Mouse (Mus musculus): Measurements from ENCODE around the gene Strn4. TPM values are rescaled to one million over a fixed set of nuclear protein-coding genes. Genes with fewer than 3 reads are reported as not detected.

Gene Strn4
- 100 to 1,000 TPM; 279 to 300 TPM for total RNA-seq (2021)
- long read RNA-seq, experiment 1, transcript Strn4-202 (18 exons, 3,082 nt): minor isoform, 39 of 434 reads
- long read RNA-seq, experiment 1, transcript Strn4-201 (18 exons, 3,535 nt): major isoform, 317 of 434 reads
- long read RNA-seq, experiment 1, partial matches to known transcripts: 41 of 434 reads
- long read RNA-seq, experiment 1, other reads (novel, unspliced or antisense): 37 of 434 reads
- long read RNA-seq, experiment 2, transcript Strn4-201 (18 exons, 3,535 nt): major isoform, 280 of 411 reads
- long read RNA-seq, experiment 2, transcript Strn4-202 (18 exons, 3,082 nt): minor isoform, 59 of 411 reads
- long read RNA-seq, experiment 2, partial matches to known transcripts: 48 of 411 reads
- long read RNA-seq, experiment 2, other reads (novel, unspliced or antisense): 24 of 411 reads

GRCm38 (mm10) chr7:16815351-16815941 is at the start of gene Strn4:
Strn4 (plus strand) TSS chr7:16815889.
- peak in 1 of 2 experiments; percentile 51 for DNase-seq (ENCODE audit: low spot score in 2 of 2)

GRCm38 (mm10) chr7:16766443-16766842 is 49.2 kb upstream of the Strn4 start:
- DNase-seq (ENCODE audit: low spot score in 2 of 2): no peak

GRCm38 (mm10) chr7:16775888-16776287 is 39.8 kb upstream of the Strn4 start:
- no peak for DNase-seq (ENCODE audit: low spot score in 2 of 2)

DNA sequence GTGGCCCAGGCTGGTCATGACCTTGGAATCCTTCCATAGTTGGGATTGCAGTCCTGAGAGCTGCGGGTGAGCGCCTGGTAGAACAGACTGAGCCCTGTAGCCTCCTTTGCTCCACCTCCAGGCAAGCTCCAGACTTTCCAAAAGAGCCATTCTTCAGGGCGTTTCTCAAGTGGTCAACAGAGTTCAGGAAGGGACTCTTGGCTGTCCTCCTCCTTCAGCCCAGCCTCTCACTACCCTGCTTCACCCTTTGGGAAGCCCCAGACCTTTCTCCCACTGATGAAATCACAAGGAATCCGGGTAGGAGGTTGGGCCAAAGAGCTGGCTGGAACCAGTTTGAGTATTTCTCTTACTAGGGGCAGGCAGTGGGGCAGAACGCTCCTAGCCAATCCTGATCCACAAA is 35.6 kb upstream of the Strn4 start:
- no peak for DNase-seq (ENCODE audit: low spot score in 2 of 2)

- peak; percentile 53 to 76 for DNase-seq (ENCODE audit: low spot score in 2 of 2)
Measured at GRCm38 (mm10) chr7:16780825-16781554, 34.7 kb upstream of the Strn4 start, which contains the start of gene Slc1a5. Slc1a5 (plus strand) TSS chr7:16781340.

DNA sequence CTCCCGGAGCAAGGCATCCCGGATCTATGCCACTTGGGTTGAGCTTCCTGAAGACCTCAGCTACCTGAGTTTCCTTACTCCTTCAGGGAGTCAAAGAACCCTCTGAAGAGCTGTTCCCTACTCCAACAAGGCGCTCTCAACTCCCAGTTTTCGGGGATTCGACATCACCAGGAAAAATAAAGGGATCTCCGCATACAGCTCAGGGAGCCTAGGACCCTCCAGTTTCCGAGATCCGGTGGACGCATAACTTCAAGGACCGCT is 34.2 kb upstream of the Strn4 start:
- DNase-seq (ENCODE audit: low spot score in 2 of 2): no peak

GRCm38 (mm10) chr7:16781816-16782554 is 33.7 kb upstream of the Strn4 start:
- no peak for DNase-seq (ENCODE audit: low spot score in 2 of 2)

GRCm38 (mm10) chr7:16782555-16783125 is 33.0 kb upstream of the Strn4 start:
- no peak for DNase-seq (ENCODE audit: low spot score in 2 of 2)

DNA sequence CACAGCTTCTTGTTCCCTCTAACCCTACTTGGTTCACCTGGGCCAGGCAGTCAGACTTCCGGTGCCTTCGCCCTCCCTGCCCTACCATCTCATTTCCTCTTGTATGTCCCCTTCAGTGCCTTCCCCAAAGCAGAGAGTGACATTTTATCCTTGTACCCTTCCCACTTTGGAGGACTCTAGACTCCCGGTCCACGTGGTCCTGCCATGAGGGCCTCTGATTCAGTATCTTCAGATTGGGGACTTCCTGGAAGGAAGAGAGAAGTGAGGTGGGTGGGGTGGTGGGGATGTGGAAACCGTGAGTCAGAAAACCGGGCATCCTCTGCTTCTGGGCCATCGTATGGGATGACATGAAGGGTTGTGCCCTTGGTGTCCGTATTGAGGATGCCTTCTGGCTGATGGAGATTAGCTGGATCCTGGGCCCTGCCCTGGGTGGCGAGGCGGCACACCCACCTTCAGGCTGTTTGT is 32.4 kb upstream of the Strn4 start:
- DNase-seq (ENCODE audit: low spot score in 2 of 2): no peak

- DNase-seq (ENCODE audit: low spot score in 2 of 2): no peak
Measured at GRCm38 (mm10) chr7:16783758-16784415, 31.8 kb upstream of the Strn4 start.

DNA sequence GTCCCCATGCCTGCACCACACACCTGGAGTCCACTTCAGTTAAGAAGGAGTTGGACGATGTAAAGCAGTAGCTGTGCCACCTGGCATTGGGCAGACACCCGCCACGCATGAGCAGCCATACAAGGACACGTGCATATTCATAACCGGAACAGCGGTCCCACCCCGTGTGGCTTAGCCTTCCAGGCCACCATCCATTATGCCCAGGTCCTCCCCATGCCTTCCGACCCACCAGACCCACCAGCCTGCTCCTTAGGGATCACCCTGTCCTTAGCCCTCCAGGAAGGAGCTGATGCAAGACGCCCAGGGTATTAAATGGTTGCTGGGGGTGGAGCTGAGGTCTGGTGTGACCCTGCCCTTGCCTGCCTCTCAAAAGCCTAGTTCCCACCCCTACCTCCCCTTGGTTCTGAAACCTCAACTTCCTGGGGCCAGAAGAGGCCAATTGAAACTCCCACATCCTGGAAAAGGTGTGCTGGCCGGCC is 31.2 kb upstream of the Strn4 start:
- no peak for DNase-seq (ENCODE audit: low spot score in 2 of 2)

- DNase-seq (ENCODE audit: low spot score in 2 of 2): no peak
Measured at GRCm38 (mm10) chr7:16785541-16786083, 30.1 kb upstream of the Strn4 start.

DNA sequence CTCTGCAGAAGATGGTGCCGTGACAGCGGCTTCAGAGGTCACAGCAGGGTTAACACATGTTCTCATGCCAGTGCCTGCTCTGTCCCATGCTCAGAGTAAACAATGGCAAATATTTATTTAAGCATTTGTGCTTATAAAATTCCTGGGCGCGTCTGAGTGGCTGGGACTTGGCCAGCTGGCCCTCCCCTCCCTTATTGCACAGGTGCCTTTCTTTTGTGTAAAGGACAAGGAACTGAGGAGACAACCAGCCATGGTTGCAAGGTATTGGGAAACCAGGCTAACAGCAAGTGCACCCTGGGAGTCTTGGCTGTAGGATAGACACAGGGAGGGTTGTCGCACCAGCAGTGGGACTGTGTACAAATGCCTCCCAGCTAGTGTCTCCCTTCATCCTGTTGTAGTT is 23.4 kb upstream of the Strn4 start:
- no peak for DNase-seq (ENCODE audit: low spot score in 2 of 2)

DNA sequence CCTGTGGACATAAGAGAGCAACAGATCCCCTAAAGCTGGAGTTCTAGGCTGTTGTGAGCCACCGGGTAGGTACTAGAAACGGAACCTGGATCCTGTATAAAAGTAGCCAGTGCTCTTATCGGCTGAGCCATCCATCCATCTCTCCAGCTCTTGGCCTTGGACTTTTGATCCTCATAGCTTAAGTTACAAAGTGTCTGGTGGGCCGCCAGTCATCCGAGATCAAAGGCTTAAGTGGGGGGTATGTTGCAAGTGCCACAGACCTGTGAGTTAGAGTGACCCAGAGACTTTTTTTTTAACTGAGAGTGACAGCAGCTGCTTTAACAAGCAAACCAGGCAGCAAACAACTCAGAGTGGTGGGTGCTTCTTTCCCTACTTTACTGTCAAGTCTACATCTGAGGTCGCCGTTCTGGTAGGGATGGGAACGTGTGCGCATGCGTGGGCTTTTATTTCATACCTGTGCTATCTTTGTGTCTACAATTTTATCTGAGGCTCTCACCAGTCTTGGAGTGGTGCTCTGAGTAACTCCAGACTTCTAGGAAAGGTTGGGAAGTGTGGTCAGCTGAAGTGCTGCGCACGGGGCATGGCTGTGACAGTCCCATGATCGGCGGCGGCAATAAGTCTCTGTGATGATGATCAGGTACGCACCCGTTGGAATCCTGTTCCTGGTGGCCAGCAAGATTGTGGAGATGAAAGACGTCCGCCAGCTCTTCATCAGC is 22.5 kb upstream of the Strn4 start:
- DNase-seq (ENCODE audit: low spot score in 2 of 2): no peak

- no peak for DNase-seq (ENCODE audit: low spot score in 2 of 2)
Measured at GRCm38 (mm10) chr7:16794886-16795285, 20.8 kb upstream of the Strn4 start.

DNA sequence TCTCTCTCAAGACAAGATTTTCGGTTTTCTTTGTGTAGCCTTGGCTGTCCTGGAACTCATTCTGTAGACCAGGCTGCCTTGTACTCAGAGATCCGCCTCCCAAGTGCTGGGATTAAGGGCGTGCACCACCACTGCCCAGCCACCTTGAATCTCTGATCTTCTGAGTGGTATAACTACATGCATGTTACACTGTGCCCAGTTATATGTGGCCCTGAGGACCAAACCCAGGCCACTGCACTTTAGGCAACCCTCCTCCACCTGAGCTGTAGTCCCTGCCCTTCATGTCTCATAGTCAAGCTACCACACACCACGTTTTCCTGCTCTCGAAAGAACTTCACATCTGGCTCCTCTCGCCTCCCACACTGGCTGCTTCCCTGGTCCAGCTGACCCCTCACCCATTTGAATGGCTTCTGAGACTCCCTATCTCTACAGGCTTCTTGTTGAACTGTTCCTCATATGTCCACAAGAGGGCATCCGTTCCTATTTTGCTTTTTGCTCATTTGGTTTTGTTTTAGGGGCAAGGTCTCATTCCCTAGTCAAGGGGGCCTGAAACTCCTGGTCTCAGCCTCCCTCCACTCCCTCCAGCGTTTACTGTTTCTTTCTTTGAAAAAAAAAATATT is 11.2 kb upstream of the Strn4 start:
- peak in 1 of 2 experiments; percentile 35 for DNase-seq (ENCODE audit: low spot score in 2 of 2)

DNA sequence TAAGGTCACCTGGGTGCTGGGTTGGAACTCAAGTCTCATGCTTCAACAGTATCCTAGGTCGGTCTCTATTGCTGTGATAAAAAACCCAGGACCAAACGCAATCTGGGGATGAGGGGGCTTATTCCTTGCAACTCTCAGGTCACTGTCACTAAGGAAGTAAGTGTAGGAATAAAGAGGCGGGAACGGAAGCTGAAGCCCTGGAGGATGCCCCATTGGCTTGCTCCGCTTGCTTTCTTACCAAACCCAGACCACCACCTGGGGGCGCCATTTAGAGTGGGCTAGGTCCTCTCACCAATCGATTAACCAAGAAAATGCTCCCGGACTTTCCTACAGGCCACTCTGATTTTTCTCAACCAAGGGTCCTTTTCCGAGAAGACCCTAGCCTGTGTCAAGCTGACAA is 7.8 kb upstream of the Strn4 start:
- DNase-seq (ENCODE audit: low spot score in 2 of 2): no peak

DNA sequence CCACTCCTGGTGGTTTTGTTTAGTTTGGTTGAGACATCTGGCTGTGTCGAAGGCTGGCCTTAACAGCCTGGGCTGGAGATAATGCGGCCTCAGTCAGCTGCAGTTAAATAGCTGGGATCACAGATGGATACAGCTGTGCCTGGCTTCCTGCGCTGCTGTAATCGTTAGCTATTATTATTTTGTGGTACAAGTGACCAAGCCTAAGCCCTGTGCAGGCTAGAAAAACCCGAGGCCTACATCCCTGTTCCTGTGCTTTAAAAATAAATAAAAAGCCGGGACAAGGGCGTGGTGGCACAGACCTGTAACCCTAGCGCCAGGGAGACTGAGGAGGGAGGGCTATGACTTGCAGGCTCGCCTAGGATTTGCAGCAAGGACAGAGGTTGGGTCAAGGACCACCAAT is 7.0 kb upstream of the Strn4 start:
- no peak for DNase-seq (ENCODE audit: low spot score in 2 of 2)

- DNase-seq (ENCODE audit: low spot score in 2 of 2): peak; percentile 62 to 81
Measured at GRCm38 (mm10) chr7:16809739-16810138, 6.0 kb upstream of the Strn4 start.
